Mouse (Mus musculus) bone marrow, adult 2 months (tissue): ENCODE results near the gene Oscp1.

Experiments used
- CTCF ChIP-seq: fragments of 200-500 bp; IDR thresholded peaks from 2 replicates; pipeline ENCODE4 v1.5.1; 2011; ENCODE audit warnings: low read length, control low read depth; ENCODE audit not compliant: control insufficient read depth, insufficient read depth
- POLR2A ChIP-seq: fragments of 200-500 bp; IDR thresholded peaks from 2 replicates; pipeline ENCODE4 v1.6.1; 2011; ENCODE audit warnings: low read depth, mild to moderate bottlenecking, control low read depth, low read length, borderline replicate concordance; ENCODE audit not compliant: control insufficient read depth

GRCm38 (mm10) chr4:126103057-126103581 lies 44.8 kb downstream of the Oscp1 start:
- TF ChIP-seq POLR2A, result 0 out of 2 replicates have a peak, but pooled peaks have one; percentile 56
- TF ChIP-seq CTCF, result no peak
